Mouse (Mus musculus): ENCODE results near the gene Taldo1. TPM values are rescaled to one million over a fixed set of nuclear protein-coding genes. Genes with fewer than 3 reads are reported as not detected.

Gene Taldo1
- polyA plus RNA-seq, 1 experiment, result 252 TPM

- no peak overlapping the region for H3ac ChIP-seq (ENCODE audit: control insufficient read depth, insufficient read length, low read depth)
- H3K4me3 ChIP-seq (ENCODE audit: insufficient read depth, poor library complexity, severe bottlenecking), result peak overlapping the region; percentile 11
- no peaks in the 10 kb centered on the region for H3K27me3 ChIP-seq (ENCODE audit: control insufficient read depth, insufficient read depth, insufficient read length)
- peaks cover 32% of the 10 kb centered on the region for H3K79me2 ChIP-seq (ENCODE audit: control insufficient read depth, insufficient read depth)
- H3K79me3 ChIP-seq (ENCODE audit: low read depth), result peaks cover 7% of the 10 kb centered on the region
- peaks cover 31% of the 10 kb centered on the region for H3K36me3 ChIP-seq (ENCODE audit: control insufficient read depth, insufficient read depth)
- no peak for TF ChIP-seq CEBPB (IDR thresholded peaks at IDR 0.05; ENCODE audit: low read depth)
Observed at GRCm38 (mm10) chr7:141435856-141436522, 44.0 kb downstream of the Taldo1 start.

GRCm38 (mm10) chr7:141436523-141436892 is 44.5 kb downstream of the Taldo1 start:
- H3K4me3 ChIP-seq (ENCODE audit: insufficient read depth, poor library complexity, severe bottlenecking), result peak overlapping the region; percentile 46
- H3K79me2 ChIP-seq (ENCODE audit: control insufficient read depth, insufficient read depth), result peaks cover 37% of the 10 kb centered on the region
- no peaks in the 10 kb centered on the region for H3K27me3 ChIP-seq (ENCODE audit: control insufficient read depth, insufficient read depth, insufficient read length)
- peaks cover 7% of the 10 kb centered on the region for H3K79me3 ChIP-seq (ENCODE audit: low read depth)
- TF ChIP-seq FOSL1 (IDR thresholded peaks at IDR 0.05; ENCODE audit: insufficient read depth, low read length, poor library complexity, severe bottlenecking), result no peak
- H3ac ChIP-seq (ENCODE audit: control insufficient read depth, insufficient read length, low read depth), result no peak overlapping the region
- peaks cover 36% of the 10 kb centered on the region for H3K36me3 ChIP-seq (ENCODE audit: control insufficient read depth, insufficient read depth)

GRCm38 (mm10) chr7:141437178-141438120 is 45.5 kb downstream of the Taldo1 start, which contains the start of gene Slc25a22:
Gene Slc25a22 (minus strand): TSS chr7:141437892.
- Histone ChIP-seq H3K4me3 (ENCODE audit: insufficient read depth, poor library complexity, severe bottlenecking) (peak within 1 kb of the TSS; percentile 46), H3K79me2 (ENCODE audit: control insufficient read depth, insufficient read depth) (peaks cover 47% of the 10 kb centered on the region), H3K27me3 (ENCODE audit: control insufficient read depth, insufficient read depth, insufficient read length) (no peaks in the 10 kb centered on the region), H3K79me3 (ENCODE audit: low read depth) (peaks cover 7% of the 10 kb centered on the region), H3ac (ENCODE audit: control insufficient read depth, insufficient read length, low read depth) (peak within 1 kb of the TSS; percentile 74), H3K36me3 (ENCODE audit: control insufficient read depth, insufficient read depth) (peaks cover 36% of the 10 kb centered on the region)
- TF ChIP-seq MYOG (IDR thresholded peaks at IDR 0.05; ENCODE audit: control insufficient read depth, extremely low read depth, insufficient read length) (no peak), MYOD1 (IDR thresholded peaks at IDR 0.05; ENCODE audit: control insufficient read depth, insufficient read length, low read depth) (no peak), MAX (IDR thresholded peaks at IDR 0.05) (peak; percentile 53), CTCF (IDR thresholded peaks at IDR 0.05; ENCODE audit: control insufficient read depth, insufficient read depth, insufficient read length) (peak; percentile 70)

- H3K79me2 ChIP-seq (ENCODE audit: control insufficient read depth, insufficient read depth), result peaks cover 54% of the 10 kb centered on the region
- H3K79me3 ChIP-seq (ENCODE audit: low read depth), result peaks cover 7% of the 10 kb centered on the region
- H3K27me3 ChIP-seq (ENCODE audit: control insufficient read depth, insufficient read depth, insufficient read length), result no peaks in the 10 kb centered on the region
- H3K4me3 ChIP-seq (ENCODE audit: insufficient read depth, poor library complexity, severe bottlenecking), result no peak overlapping the region
- peaks cover 36% of the 10 kb centered on the region for H3K36me3 ChIP-seq (ENCODE audit: control insufficient read depth, insufficient read depth)
- H3ac ChIP-seq (ENCODE audit: control insufficient read depth, insufficient read length, low read depth), result no peak overlapping the region
- TF ChIP-seq USF1 (IDR thresholded peaks at IDR 0.05; ENCODE audit: low read depth) (no peak), MYOD1 (IDR thresholded peaks at IDR 0.05; ENCODE audit: control insufficient read depth, insufficient read length, low read depth) (no peak), MAX (IDR thresholded peaks at IDR 0.05) (no peak), CTCF (IDR thresholded peaks at IDR 0.05; ENCODE audit: control insufficient read depth, insufficient read depth, insufficient read length) (no peak), FOSL1 (IDR thresholded peaks at IDR 0.05; ENCODE audit: insufficient read depth, low read length, poor library complexity, severe bottlenecking) (no peak)
Observed at GRCm38 (mm10) chr7:141438201-141438968, 46.4 kb downstream of the Taldo1 start.

GRCm38 (mm10) chr7:141439140-141439679 is 47.2 kb downstream of the Taldo1 start:
- H3ac ChIP-seq (ENCODE audit: control insufficient read depth, insufficient read length, low read depth), result no peak overlapping the region
- no peaks in the 10 kb centered on the region for H3K27me3 ChIP-seq (ENCODE audit: control insufficient read depth, insufficient read depth, insufficient read length)
- H3K79me2 ChIP-seq (ENCODE audit: control insufficient read depth, insufficient read depth), result peaks cover 54% of the 10 kb centered on the region
- H3K79me3 ChIP-seq (ENCODE audit: low read depth), result peaks cover 7% of the 10 kb centered on the region
- peaks cover 31% of the 10 kb centered on the region for H3K36me3 ChIP-seq (ENCODE audit: control insufficient read depth, insufficient read depth)
- no peak overlapping the region for H3K4me3 ChIP-seq (ENCODE audit: insufficient read depth, poor library complexity, severe bottlenecking)
- TF ChIP-seq MAX (IDR thresholded peaks at IDR 0.05), result no peak
- TF ChIP-seq MYOD1 (IDR thresholded peaks at IDR 0.05; ENCODE audit: control insufficient read depth, insufficient read length, low read depth), result no peak
- no peak for TF ChIP-seq USF1 (IDR thresholded peaks at IDR 0.05; ENCODE audit: low read depth)
- no peak for TF ChIP-seq MYOG (IDR thresholded peaks at IDR 0.05; ENCODE audit: control insufficient read depth, extremely low read depth, insufficient read length)
- no peak for TF ChIP-seq CEBPB (IDR thresholded peaks at IDR 0.05; ENCODE audit: low read depth)
- TF ChIP-seq CTCF (IDR thresholded peaks at IDR 0.05; ENCODE audit: control insufficient read depth, insufficient read depth, insufficient read length), result no peak
- TF ChIP-seq FOSL1 (IDR thresholded peaks at IDR 0.05; ENCODE audit: insufficient read depth, low read length, poor library complexity, severe bottlenecking), result no peak
